Mouse (Mus musculus) urinary bladder, postnatal 14 days (tissue): Measurements from ENCODE around the gene Adgrf3.

ENCODE experiments used
- DNase-seq: peaks from one replicate; pipeline ENCODE4 v3.0.0; 2021; ENCODE audit warnings: low spot score

Gene Adgrf3

DNA sequence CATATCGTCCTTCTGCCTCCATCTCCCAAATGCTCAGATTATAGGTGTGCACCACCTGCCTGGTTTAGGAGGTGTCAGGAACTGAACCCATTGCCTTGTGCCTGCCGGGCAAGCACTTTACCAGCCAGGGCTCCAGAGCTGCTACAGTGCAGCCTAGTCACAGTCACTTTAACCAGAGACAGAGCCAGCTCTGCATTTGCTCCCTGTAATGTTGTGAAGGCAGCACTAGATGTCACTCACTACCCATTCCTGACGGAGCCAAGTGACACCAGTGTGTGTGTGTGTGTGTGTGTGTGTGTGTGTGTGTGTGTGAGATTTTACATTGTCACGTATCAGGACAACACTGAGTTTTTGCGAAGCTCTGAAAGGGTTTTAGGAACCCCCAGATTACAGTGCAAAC is 4.0 kb downstream of the Adgrf3 start:
- no peak for DNase-seq

DNA sequence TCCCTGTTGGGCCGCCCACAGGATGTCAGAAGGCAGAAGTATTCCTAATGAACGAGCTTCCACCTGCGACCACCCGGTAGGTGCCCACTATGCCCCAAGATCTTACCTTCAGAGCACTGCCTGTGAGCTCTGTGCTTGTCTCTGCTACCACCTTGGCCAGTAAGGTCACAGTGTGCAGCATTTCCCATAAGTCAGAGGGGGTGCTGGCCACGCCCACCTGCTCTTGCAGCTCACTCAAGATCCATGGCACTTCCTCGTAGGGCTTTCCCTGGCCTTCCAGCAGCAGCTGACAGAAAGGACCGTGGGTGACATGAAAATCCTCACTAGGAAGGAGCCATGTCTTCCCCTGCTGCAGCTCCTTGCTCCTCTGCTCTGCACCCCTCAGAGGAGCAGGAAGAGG is 7.3 kb downstream of the Adgrf3 start:
- DNase-seq, result no peak

- DNase-seq, result no peak
Measured at GRCm38 (mm10) chr5:30195340-30195739, 10.2 kb downstream of the Adgrf3 start.

DNA sequence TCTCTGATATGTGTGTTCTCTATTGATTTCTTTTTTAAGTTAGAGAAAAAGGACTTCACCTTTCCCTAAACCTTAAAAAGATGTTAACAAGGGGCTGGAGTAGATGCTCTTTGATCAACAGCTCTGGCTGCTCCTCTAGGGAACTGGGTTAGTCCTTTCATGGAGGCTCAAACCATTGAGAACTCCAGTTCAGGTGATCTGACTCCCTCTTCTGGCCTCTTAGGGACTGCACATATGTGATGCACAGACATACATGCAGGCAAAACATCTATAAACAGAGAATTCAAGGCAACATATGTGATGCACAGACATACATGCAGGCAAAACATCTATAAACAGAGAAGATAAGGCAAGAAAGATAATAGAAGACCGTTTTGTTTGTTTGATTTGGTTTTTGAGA is 13.1 kb downstream of the Adgrf3 start:
- DNase-seq, result no peak

GRCm38 (mm10) chr5:30187687-30188485 is 17.6 kb downstream of the Adgrf3 start:
- DNase-seq, result no peak

- DNase-seq, result no peak
Measured at GRCm38 (mm10) chr5:30175811-30176210, 29.7 kb downstream of the Adgrf3 start.

DNA sequence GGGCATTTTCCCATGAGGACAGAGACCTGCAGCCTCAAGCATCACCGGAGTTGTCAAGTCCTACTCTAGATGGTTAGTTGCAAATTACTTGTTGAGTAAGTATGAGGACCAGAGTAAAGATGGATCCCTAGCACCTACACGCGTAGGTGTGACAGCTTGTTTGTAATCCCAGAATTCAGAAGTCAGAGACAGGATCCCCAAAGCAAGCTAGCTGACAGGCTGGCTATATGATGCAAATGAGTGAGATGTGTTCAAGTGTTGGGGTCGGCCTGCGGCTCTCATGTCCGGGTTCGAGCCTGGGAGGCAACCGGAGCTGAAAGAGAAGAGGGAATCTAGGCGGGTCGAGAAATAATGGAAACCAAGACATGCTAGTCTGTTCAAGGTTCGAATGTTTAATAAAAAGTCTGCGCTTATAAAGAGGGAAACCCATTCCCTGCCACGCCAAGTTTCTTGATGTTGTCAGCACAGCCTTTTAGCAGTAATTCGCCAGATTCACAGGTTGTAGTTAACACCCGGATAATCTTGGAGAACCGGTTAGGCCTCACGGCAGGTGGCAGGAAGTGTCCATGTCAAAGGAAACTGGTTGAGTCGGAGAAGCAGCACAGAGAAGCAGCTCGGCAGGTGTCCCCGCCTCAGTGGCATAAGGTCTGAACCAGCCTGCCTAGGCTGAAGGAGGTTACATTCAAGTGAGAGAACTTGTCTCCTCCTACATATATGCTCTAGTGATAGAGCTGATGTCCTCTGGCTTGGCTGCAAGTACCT is 32.4 kb downstream of the Adgrf3 start:
- DNase-seq, result peak; percentile 62

DNA sequence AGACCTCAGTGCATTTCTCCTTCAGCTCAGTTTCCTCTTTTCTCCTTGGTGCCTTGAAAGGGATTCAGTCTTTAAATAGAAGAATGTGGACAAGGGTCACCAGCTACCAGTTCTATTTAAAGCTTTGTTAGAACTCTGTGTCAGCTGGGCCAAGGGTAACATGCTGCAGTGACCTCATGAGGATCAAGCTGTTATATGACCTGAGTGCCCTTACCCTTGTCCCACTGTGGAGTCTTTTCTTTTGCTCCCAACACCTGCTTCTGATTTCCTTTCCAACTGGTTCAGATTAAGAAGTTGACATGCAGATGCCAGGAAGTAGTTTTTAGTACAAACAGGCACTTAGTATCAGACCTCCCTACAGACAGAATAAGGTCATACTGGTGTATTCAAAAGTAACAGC is 33.4 kb downstream of the Adgrf3 start:
- DNase-seq, result no peak

GRCm38 (mm10) chr5:30170303-30170940 is 35.1 kb downstream of the Adgrf3 start:
- no peak for DNase-seq

DNA sequence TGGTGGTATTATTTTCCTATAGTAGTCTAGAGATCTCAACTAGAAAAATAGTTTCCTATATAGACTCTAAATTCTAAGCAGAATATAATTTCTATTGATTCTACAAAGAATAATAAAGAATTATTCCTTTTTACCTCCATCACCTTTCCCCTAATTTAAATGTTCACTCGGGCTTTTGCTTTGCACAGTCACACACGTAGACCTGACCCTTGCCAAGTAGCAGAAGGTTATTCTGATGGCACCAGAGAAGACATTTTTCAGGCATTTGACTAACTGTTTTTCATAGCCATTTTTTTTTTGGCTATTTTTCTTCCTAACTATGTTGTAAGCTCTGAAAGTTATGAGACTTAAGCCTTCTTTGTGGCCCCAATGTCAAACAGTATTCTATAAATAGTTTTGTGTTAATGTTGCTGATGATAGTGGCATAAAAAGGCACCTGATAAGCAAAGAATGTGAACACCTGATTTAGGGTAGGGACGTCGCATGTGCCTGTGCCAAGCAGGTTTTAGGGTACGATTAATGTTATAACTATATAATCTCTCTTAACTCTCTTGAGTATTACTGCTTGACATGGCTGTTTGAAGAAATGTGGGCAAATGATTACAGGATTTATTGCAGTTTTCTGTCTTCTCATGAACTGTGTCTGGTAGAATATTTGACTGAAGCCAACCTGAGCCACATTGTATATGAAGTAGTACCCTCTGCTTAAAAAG is 40.1 kb downstream of the Adgrf3 start:
- no peak for DNase-seq

DNA sequence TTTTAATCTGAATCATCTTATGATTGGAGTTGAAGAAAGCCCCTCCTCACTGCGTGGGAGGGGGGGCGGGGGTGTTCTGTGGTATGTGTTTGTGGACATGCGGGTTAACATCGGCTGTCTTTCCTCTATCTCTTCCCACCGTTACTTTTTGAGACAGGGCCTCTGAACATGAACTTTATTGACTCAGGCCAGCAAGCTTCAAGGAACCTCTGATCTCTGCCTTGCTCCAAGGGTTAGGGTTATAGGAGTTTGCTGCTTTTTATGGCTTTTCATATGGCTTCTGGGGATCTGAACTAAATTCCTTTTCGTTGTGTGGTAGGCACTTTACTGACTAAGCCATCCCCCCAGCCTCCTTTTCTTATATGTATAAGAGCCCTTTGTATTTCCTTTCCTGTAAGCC is 43.2 kb downstream of the Adgrf3 start:
- no peak for DNase-seq

DNA sequence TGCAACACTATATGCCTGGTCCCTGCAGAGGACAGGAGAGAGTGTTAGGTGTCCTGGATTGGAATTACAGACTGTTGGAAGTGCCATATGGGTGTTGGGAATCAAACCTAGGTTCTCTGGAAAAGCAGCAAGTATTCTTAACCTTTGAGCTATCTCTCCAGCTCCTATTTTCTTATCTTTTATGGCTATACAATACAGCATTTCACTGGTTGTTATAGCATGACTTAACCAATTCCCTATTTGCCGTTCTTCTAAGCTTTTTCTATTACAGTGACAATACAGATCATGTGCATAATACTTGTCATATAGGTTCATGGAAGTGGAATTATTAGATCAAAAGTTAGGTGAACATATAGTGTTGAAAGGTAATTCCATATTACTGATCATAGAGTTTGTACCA is 43.7 kb downstream of the Adgrf3 start:
- DNase-seq, result no peak

- DNase-seq, result no peak
Measured at GRCm38 (mm10) chr5:30159601-30160000, 45.9 kb downstream of the Adgrf3 start.

- no peak for DNase-seq
Measured at GRCm38 (mm10) chr5:30155821-30156629, 49.5 kb downstream of the Adgrf3 start.

DNA sequence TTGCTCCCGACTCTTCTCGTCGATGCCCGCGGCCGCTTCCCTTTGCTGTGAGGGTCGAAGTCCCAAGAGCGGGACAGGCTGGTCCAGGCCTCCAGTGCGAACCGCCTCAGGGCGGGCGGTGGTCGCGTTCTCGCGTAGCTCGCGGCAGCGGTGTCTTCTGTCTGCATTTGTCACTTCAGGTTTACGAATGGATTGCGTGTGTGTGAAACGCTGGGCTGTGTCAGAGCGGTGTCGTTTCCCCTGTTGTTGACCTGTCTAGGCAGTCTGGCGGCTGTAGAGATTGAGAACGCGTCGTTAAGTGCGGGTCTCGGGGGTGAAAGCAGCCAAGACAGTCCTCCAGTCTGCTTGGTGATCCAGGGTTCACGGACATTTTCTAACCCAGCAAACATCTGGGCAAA is 50.1 kb downstream of the Adgrf3 start:
- no peak for DNase-seq

GRCm38 (mm10) chr5:30154474-30155394 is 50.8 kb downstream of the Adgrf3 start, which contains the start of the genes Hadha and Hadhb:
TSS of gene Hadha (minus strand) at chr5:30155162.
TSS of gene Hadhb (plus strand) at chr5:30155248.
- peak; percentile 95 for DNase-seq

- no peak for DNase-seq
Measured at GRCm38 (mm10) chr5:30154013-30154412, 51.5 kb downstream of the Adgrf3 start.

- no peak for DNase-seq
Measured at GRCm38 (mm10) chr5:30153222-30153621, 52.3 kb downstream of the Adgrf3 start.

GRCm38 (mm10) chr5:30152413-30152812 is 53.1 kb downstream of the Adgrf3 start:
- no peak for DNase-seq

DNA sequence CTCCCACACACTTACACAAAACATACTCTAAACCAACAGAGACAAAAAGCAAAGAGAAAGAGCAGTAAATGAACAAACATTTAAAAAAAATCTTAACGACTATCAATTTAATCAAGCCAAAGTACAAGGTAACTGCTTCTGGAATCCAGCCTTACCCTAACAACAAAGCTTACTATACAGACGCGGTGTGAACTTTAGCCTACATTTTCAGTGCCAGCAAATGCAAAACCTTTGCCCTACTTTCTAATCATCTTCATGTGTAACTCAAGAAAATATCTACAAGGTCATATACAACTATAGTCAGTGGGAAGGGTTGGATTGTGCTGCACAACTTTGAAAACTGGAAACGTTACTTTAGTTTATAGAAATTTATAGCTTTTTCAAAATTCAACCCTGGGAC is 53.5 kb downstream of the Adgrf3 start:
- peak; percentile 22 for DNase-seq
